Mouse (Mus musculus) neural tube, embryonic 10.5 days (tissue): ENCODE data around the gene Zfp945.
"Not testable (repeated sequence)": the region's sequence is repeated elsewhere in the genome, so short reads cannot be mapped to it uniquely, and the experiment has no call there.

Experiments used
- DNase-seq: peaks from one replicate; pipeline ENCODE4 v3.0.0-alpha.2; 2017; ENCODE audit warnings: low spot score; ENCODE audit errors: extremely low spot score

The Zfp945 gene

DNA sequence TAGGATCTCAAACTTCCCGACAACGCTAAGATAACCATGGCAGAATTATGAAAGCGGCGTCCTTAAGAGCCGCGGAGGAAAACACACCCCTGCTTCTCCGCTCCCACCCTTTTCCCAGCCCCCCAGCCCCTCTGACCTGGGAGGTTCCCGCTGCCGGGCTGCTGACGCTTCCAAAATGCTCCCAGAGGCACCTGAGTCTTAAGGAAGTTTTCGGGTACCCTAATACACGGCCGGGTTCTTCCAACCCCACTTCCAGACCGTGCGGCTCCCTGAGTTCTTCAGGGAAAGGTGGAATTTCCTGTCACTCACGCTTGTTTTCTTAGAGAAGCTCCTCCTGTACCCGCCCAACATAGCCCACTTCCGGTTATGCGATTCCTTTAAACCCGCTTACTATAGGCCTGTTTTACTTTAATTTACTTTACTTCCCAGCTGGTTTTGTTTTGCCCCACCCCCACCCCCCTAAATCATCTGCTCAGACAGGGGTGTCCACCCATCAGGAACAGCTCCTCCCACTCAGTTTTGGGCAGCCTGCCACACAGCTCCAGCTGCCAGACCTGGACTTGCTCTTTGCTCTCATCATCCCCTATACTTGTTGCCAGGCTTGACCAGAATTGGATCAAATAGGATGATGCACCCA is at the start of gene Zfp945:
Zfp945 (minus strand) TSS at position 290 of the 637 bp plus-strand sequence.
- peak; percentile 75 for DNase-seq

DNA sequence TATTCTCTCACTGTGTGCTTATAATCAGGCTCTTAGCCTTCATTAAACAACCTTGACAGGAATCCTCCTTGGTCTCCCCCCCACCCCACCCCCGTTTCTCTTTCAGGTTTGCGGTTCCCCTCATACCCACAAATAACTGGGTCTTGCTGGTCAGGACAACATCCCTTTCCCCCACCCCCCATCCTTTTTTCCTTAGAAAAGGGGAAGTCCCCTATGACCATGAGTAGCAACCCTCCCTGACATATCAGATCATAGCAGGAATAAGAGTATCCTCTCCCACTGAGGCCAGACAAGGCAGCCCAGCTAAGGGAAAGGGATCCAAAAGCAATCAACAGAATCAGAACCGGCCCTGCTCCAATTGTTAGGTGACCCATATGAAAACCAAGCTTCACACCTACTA is 21.4 kb upstream of the Zfp945 start:
- no peak for DNase-seq

DNA sequence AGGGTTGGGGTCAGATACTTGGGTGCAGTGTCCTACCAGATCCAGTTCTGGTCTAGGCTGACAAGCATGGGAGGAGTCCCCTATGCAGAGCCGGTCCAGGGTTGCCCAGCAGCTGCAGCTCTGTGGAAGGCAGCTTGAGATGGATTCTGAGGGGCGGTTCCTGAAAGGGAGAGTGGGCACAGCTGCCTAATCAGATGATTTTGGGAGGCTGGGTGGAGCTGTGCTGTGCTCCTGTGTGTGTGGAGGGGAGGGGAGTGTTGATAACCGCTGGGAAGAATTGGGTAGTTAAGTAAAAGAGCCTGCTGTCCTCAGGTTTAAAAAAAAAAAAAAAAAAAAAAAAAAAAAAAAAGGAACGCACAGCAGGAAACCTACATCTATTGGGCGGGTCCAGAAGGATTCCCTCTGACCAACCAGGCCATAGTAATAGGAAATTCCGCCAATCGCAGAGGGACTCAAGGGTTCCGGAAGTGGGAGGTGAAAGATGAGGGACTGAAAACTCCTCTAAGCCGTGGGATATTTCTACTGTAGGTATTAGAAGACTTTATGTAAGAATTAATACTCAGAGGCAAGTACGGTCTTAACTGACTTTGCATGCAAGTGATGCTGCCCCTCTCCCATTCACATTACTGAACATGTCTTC is 17.2 kb upstream of the Zfp945 start:
- no peak for DNase-seq

DNA sequence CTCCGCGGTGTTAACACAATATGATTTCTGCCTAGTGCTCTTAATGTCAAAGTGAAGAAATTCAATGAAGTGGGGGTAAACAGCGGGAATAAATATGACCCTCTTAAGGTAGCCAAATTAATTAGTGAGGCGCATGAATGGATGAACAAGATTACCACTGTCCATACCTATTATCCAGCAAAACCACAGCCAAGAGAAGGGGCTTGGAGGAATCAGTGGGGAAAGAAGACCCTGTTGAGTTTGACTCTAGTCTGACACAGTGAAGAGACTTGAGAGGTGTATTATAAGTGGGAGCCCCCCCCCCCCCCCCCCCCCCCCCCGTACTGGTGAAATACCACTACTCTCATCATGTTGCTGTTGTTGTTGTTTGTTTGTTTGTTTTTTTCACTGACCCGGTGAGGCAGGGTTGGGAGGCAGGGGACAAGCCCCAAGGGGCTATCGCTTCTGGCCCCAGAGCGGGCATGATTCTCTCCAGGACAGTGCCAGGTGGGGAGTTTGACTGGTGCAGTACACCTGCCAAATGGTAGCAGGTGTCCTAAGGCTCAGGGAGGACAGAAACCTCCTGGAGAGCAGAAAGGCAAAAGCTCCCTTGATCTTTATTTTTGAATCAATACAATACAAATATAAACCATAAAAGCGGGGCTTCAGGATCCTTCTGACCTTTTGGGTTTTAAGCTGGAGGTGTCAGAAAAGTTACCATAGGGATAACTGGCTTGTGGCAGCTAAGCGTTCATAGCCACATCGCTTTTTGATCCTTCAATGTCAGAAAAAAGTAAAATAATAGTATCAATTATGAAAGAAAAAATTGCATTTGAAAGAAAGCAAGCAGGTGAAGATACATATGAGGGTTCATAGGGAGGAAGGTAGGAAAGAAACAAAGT is 10.7 kb upstream of the Zfp945 start:
- DNase-seq = no peak

DNA sequence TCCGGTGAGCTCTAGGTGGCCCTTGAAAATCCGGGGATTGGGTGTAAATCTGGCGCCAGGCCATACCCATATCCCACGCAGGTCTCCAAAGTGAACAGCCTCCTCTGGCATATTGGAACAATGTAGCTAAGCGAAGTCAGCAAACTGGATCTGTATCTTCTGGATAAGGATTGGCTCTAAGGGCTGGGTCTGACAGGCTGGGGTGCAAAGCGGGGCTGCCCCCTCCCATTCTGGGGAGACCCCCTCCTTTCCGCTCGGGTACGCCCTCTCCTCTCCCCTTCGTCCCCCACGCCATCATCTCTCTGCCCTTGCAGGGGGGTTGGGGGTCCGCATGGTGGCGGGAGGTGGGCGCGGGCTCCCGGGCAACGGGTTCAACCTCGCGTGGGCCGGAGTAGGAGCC is 9.4 kb upstream of the Zfp945 start:
- DNase-seq = peak; percentile 26

DNA sequence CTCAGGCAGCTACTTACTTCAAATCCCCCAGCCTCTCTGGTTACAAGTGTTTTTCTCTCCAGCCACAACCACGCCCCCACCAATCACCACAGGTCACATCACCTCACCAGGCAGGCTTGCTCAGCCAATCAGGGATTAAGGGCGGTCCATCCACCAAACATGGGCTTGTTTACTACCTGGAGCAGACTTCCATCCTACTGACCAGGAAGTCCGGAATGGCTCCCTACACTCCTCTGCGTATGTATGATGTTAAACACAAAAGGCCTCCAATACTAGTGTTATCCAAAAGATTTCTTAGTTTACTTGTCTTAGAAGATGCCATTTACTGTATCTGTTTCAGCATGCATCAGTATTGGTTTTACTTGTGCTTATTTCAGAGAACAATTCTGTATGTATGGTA is 8.6 kb upstream of the Zfp945 start:
- DNase-seq = not testable (repeated sequence)

DNA sequence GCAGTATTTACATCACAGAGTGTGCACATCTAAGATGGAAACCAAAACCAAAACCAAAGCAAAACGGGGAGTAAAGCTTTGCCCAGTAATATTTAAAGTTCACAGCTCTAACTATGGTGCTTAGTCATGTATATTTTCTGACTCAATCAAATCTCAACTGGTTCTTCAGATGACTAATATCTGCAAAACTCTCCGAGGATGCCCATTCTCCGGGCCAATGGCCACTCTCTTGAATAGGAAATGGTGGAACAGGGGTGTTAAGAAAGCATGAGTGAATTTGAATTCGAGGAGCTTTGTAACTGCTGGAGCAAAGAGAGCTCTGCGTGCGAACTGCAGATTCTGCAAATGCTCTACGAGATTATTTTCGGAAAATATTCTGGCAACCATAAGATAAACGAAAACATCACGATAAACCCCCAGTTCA is 501 bp downstream of the Zfp945 start:
- DNase-seq = no peak

DNA sequence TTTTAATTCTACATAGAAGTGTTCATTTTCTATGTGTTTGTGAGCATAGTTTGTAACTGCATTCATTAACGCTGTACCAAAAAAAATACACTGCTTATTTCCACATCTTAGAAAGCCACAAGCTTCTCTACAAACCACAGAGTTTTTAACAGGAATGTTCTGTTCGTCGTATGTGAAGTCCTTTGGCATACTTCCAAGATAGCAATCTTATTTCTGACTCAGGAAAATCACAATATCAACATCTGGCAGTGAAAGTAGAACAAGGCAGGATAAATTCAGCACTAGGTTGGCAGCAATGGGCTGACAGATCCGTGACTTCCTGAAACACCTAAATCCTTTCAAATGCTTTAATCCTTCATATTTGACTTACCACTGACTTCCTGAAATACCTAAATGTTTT is 45.8 kb downstream of the Zfp945 start:
- no peak for DNase-seq

DNA sequence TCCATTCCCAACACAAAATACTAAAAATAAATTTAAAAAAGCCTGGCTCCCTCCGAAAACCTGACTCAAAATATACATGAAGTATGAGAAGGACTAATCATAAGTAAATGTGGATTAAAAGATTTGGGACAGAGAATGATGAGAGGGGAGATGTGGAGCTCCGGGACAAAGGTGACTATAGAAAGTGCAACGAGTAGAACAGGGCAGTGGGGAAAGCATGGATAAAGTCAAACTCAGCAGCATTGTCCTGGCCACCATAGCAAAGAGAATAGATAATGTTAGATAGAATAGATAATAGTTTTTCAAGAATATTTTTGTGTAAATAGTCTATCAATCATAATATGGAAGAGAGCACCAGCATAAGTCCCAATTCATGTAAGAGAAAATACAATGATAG is 48.7 kb downstream of the Zfp945 start:
- no peak for DNase-seq

DNA sequence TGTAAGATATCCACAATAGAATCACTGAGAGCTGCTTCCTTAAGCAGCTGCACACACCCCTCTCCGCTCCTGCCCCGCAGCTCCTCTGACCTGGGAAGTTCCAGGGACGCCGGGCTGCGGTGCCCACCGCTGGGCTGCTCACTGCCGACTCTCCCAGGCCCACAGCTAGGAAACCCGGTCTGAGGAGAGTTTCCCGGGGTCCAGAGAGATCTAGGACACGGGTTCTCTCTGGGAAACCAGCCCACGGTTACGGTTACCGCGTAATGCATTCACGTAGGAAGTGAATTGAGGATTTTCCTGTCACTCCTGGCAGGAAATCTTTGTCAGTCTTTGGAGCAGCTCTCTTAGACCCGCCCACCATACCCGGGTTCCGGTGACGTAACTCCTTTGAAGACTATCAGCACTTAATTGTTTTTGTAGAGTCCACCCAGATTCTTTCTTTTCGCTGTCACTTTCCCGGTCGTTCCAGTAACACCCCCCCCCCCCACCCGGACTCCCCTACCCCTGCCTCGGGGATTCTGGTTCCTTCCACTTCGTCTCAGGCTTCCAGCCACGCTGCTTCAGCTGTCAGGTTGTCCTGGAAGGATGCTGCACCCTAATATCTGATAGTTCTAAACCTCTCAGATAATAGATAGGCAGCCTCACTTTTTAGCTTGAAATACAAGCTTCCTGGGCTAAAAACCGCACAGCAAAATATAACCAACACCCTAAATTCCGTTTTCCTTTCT is 49.3 kb downstream of the Zfp945 start:
- DNase-seq = peak; percentile 78

DNA sequence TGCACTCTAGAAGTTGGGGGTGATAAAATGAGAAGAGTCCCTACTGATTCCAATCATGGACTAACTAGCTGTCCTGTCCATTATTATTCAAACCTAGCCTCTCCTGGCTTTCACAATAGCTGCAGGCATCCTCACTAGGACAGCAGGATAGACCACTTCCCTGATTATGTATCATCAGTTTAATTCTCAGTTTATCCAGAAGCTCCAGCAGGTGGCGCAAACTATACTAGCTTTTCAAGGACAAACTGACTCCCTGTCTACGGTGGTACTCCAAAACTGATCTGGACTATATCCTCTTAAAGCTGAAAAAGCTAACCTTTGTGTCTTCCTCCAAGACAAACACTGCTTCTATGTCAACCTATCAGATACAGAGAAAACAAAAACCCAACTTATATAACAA is 67.2 kb downstream of the Zfp945 start:
- DNase-seq = no peak
